Mouse (Mus musculus) heart, adult 2 months (tissue): Measurements from ENCODE around the gene Arpc1b. TPM values are rescaled to one million over a fixed set of nuclear protein-coding genes. Genes with fewer than 3 reads are reported as not detected.

Experiments used
- DNase-seq, 2 experiments: peaks; one replicate each; pipeline ENCODE4 v3.0.0; 2021
- H3K27ac ChIP-seq: fragments of 200-600 bp; 2 replicates; pipeline ENCODE4 v1.8.1; 2022
- H3K27me3 ChIP-seq: fragments of 200-500 bp; 2 replicates; pipeline ENCODE4 v1.6.1; 2012; ENCODE audit warnings: mild to moderate bottlenecking, low read length, inconsistent platforms, mixed read lengths; ENCODE audit not compliant: control insufficient read depth, insufficient read depth
- H3K36me3 ChIP-seq: fragments of 200-500 bp; 2 replicates; pipeline ENCODE4 v1.6.1; 2012; ENCODE audit warnings: low read length, inconsistent platforms; ENCODE audit not compliant: control insufficient read depth, insufficient read depth
- H3K4me1 ChIP-seq: fragments of 200-500 bp; 2 replicates; pipeline ENCODE4 v1.6.1; 2011; ENCODE audit warnings: low read length; ENCODE audit not compliant: control insufficient read depth, insufficient read depth
- H3K4me3 ChIP-seq: fragments of 200-600 bp; 2 replicates; pipeline ENCODE4 v1.8.1; 2022
- H3K79me2 ChIP-seq: fragments of 200-500 bp; replicated peaks from 2 replicates; pipeline ENCODE4 v1.6.1; 2012; ENCODE audit warnings: mild to moderate bottlenecking, inconsistent platforms, low read length, moderate library complexity, mixed read lengths; ENCODE audit not compliant: control insufficient read depth, insufficient read depth
- H3K9ac ChIP-seq: fragments of 200-500 bp; 2 replicates; pipeline ENCODE4 v1.6.1; 2012; ENCODE audit warnings: low read depth, mild to moderate bottlenecking, control low read depth, inconsistent platforms, low read length, mixed read lengths
- CTCF ChIP-seq: fragments of 200-600 bp; IDR thresholded peaks from 2 replicates; pipeline ENCODE4 v1.8.1; 2022; ENCODE audit warnings: antibody characterized with exemption, mild to moderate bottlenecking, moderate library complexity
- EP300 ChIP-seq: fragments of 200-500 bp; IDR thresholded peaks from 2 replicates; pipeline ENCODE4 v1.6.1; 2011; ENCODE audit warnings: low read depth, low read length, control low read depth; ENCODE audit not compliant: insufficient read depth
- POLR2A ChIP-seq: fragments of 200-500 bp; IDR thresholded peaks from 2 replicates; pipeline ENCODE4 v1.6.1; 2011; ENCODE audit warnings: mild to moderate bottlenecking, low read depth, low read length, control low read depth; ENCODE audit not compliant: insufficient read depth
- WGBS: fragments of 180-500 bp; shearing (Covaris S2); methylation state at CpG from one replicate; pipeline ENCODE4 v1.1.7; 2018; 5-methylcytosine and 5-hydroxymethylcytosine counted together
- intact Hi-C: fragments of 180-260 bp; cut with DNase I; formaldehyde crosslinking; loops from one replicate; pipeline ENCODE4 v1.15.1; 2025
- polyA plus RNA-seq: library from polyadenylated mRNA; depleted of rRNA; stranded (reverse); fragments of >200 nt; gene quantifications from 2 replicates; pipeline ENCODE4 v1.2.3, GENCODE M21; 2012
- total RNA-seq, 2 experiments: library from RNA; stranded (reverse); gene quantifications; 2 replicates each; pipeline ENCODE4 v1.2.3; 2021

Arpc1b gene
- total and polyA plus RNA-seq, 3 experiments = 60.8 to 137 (median 75.0) TPM

DNA sequence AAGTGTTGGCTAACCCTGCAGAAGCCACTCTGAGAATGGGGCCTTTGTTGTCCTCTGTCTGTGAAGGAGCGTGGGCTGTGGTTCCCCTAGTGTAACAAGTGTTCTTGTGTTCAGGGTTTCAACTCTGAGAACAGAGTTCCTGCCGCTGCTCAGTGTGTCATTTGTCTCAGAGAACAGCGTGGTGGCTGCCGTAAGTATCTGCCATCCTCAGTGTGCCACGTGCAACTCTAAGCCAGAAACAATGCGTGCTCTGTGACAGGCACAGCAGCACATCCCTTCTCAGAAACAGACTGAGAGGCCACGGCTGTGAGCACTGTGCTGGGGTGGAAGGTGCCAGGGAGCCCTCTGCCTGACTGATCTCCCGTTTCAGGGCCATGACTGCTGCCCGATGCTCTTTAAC, 9.7 kb upstream of the Arpc1b start:
- Histone ChIP-seq H3K9ac (no peak overlapping the region), H3K79me2 (no peaks in the 10 kb centered on the region), H3K27ac (no peak overlapping the region), H3K4me3 (no peak overlapping the region), H3K27me3 (no peaks in the 10 kb centered on the region), H3K4me1 (no peaks in the 10 kb centered on the region), H3K36me3 (no peaks in the 10 kb centered on the region)
- no peak for DNase-seq
- WGBS = 88% methylated on average over 9 of the region's 9 CpGs
- intact Hi-C loops = no loop called here
- TF ChIP-seq CTCF (no peak), EP300 (no peak), POLR2A (no peak)

GRCm38 (mm10) chr5:145105694-145106275, 8.2 kb upstream of the Arpc1b start:
- 76% methylated on average over 9 of the region's 9 CpGs for WGBS
- Histone ChIP-seq H3K9ac (no peak overlapping the region), H3K79me2 (no peaks in the 10 kb centered on the region), H3K4me1 (no peaks in the 10 kb centered on the region), H3K27me3 (no peaks in the 10 kb centered on the region), H3K4me3 (no peak overlapping the region), H3K36me3 (no peaks in the 10 kb centered on the region), H3K27ac (no peak overlapping the region)
- intact Hi-C loops = no loop called here
- TF ChIP-seq EP300 = no peak
- no peak for TF ChIP-seq CTCF
- TF ChIP-seq POLR2A = no peak
- DNase-seq = no peak

GRCm38 (mm10) chr5:145110401-145110800, 3.6 kb upstream of the Arpc1b start:
- 79% methylated on average over 6 of the region's 6 CpGs for WGBS
- TF ChIP-seq CTCF = no peak
- no peak for TF ChIP-seq POLR2A
- no peak for TF ChIP-seq EP300
- Histone ChIP-seq H3K27me3 (no peaks in the 10 kb centered on the region; the same call in 1 of the 2 replicates), H3K9ac (no peak overlapping the region), H3K4me1 (no peaks in the 10 kb centered on the region; the same call in 1 of the 2 replicates), H3K36me3 (no peaks in the 10 kb centered on the region), H3K4me3 (no peak overlapping the region), H3K79me2 (no peaks in the 10 kb centered on the region), H3K27ac (no peak overlapping the region)
- DNase-seq = no peak
- intact Hi-C loops = no loop called here

GRCm38 (mm10) chr5:145112566-145112965, 1.4 kb upstream of the Arpc1b start:
- DNase-seq = no peak
- TF ChIP-seq CTCF (no peak), POLR2A (no peak), EP300 (no peak)
- Histone ChIP-seq H3K27me3 (no peaks in the 10 kb centered on the region; the same call in 1 of the 2 replicates), H3K36me3 (no peaks in the 10 kb centered on the region), H3K9ac (no peak overlapping the region), H3K4me1 (peaks cover 7% of the 10 kb centered on the region), H3K4me3 (no peak overlapping the region), H3K27ac (no peak overlapping the region), H3K79me2 (no peaks in the 10 kb centered on the region)
- intact Hi-C loops = loop anchor here (2.0 kb wide), 1 partner anchor 54 kb away; the partner anchor contains the start of genes Cpsf4 and Ptcd1
- WGBS = 82% methylated on average over 8 of the region's 8 CpGs

- Histone ChIP-seq H3K27ac (no peak overlapping the region), H3K4me3 (no peak overlapping the region), H3K27me3 (no peaks in the 10 kb centered on the region; the same call in 1 of the 2 replicates), H3K36me3 (no peaks in the 10 kb centered on the region), H3K4me1 (peaks cover 11% of the 10 kb centered on the region), H3K79me2 (no peaks in the 10 kb centered on the region), H3K9ac (peak overlapping the region; percentile 27; the same call in 1 of the 2 replicates)
- 33% methylated on average over 2 of the region's 2 CpGs for WGBS
- intact Hi-C loops = loop anchor here (2.0 kb wide), 1 partner anchor 53 kb away; the partner anchor contains the start of genes Cpsf4 and Ptcd1
- TF ChIP-seq POLR2A (no peak), CTCF (no peak), EP300 (no peak)
- DNase-seq = no peak
Observed at GRCm38 (mm10) chr5:145113416-145113815, 599 bp upstream of the Arpc1b start.

- Histone ChIP-seq H3K79me2 (no peaks in the 10 kb centered on the region), H3K36me3 (no peaks in the 10 kb centered on the region), H3K27me3 (no peaks in the 10 kb centered on the region; the same call in 1 of the 2 replicates), H3K27ac (peak overlapping the region; percentile 97), H3K9ac (peak overlapping the region; percentile 91), H3K4me3 (peak overlapping the region; percentile 67), H3K4me1 (peaks cover 13% of the 10 kb centered on the region)
- DNase-seq = peak; percentile 88 to 89
- intact Hi-C loops = no loop called here
- 7% methylated on average over 40 of the region's 40 CpGs for WGBS
- TF ChIP-seq EP300 = no peak
- TF ChIP-seq CTCF = no peak
- peak; percentile 38; the same call in 1 of the 2 replicates for TF ChIP-seq POLR2A
Observed at GRCm38 (mm10) chr5:145114606-145115473, 825 bp downstream of the Arpc1b start.
